In the genomic region with DNA sequence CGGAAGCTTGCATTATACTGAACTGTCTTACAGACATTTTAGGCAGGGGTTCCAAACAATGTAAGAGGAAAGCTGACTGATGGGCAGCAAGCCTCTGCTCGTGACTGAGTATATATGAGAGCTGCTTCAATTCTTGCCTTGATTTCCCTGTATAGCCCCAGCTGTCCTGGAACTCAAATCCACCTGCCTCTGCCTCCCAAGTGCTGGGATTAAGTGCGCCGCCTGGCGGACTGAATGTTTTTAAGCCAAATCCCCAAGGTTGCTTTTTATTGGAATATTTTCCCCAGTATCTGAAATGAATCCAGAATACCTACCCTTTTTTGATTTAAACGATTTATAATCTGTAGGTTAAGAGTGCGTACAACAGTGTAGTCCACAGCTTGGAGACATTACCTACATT, we compare ENCODE assay signal across 14 mouse cellular contexts. TPM values are rescaled to one million over a fixed set of nuclear protein-coding genes. Genes with fewer than 3 reads are reported as not detected.
DNase-seq lines count a peak whose midpoint lies in the region; ATAC-seq and TF ChIP-seq lines count a peak whose summit lies in the region.
"Had no signal": no experiment of that assay in that cellular context is flagged by ENCODE, and none has a peak within 500 bp of the region (broad histone marks: within the 10 kb centered on the region; RNA-seq: fewer than 3 reads in every experiment).

No protein-coding gene starts in this region.

- DNase-seq in cerebellum, postnatal 10 days = peak; percentile 43 to 45
- DNase-seq in heart, postnatal 0 days (ENCODE audit: low spot score) = no peak
- DNase-seq in heart, postnatal 10 days = no peak
- no peak for DNase-seq in liver, postnatal 0 days
- DNase-seq in R1 (ENCODE audit: low read depth, low spot score) = peak; percentile 81
- DNase-seq in thymus, postnatal 25 days = no peak
- DNase-seq: cerebellum, adult 11-12 months; spleen, adult 18-20 months; thymus, postnatal 4 days had no signal

- intact Hi-C loops in heart, postnatal 10 days (cut with DNase I) = no loop called here

- no peak for TF ChIP-seq EP300 in heart, postnatal 0 days (IDR thresholded peaks at IDR 0.05; ENCODE audit: low read depth)
- TF ChIP-seq EP300 in liver, postnatal 0 days (IDR thresholded peaks at IDR 0.05; ENCODE audit: low read depth) = no peak

- ATAC-seq in cerebellum, adult (ENCODE audit: insufficient number of reproducible peaks, low FRiP score, low TSS enrichment) = no peak
- no peak for ATAC-seq in heart, postnatal 0 days (ENCODE audit: insufficient read depth, low read depth)
- no peak for ATAC-seq in liver, embryonic 12.5 days
- ATAC-seq in liver, postnatal 0 days = no peak
- ATAC-seq: activated CD4-positive, CD25-positive, alpha-beta regulatory T cell, adult 4 months had no signal

- H3K4me1 ChIP-seq in heart, postnatal 0 days (ENCODE audit: control insufficient read depth, insufficient read depth) = peaks cover 19% of the 10 kb centered on the region
- H3K4me1 ChIP-seq in liver, embryonic 12.5 days = peaks cover 42% of the 10 kb centered on the region
- H3K4me1 ChIP-seq in liver, postnatal 0 days (ENCODE audit: insufficient read depth) = peaks cover 13% of the 10 kb centered on the region

- H3K9me3 ChIP-seq in heart, postnatal 0 days (replicated peaks; ENCODE audit: control insufficient read depth, low read length) = no peaks in the 10 kb centered on the region
- no peaks in the 10 kb centered on the region for H3K9me3 ChIP-seq in liver, embryonic 12.5 days (replicated peaks)
- H3K9me3 ChIP-seq in liver, postnatal 0 days (ENCODE audit: low read length) = no peaks in the 10 kb centered on the region
- H3K9me3 ChIP-seq: G1E; hindbrain, embryonic 15.5 days had no signal

- WGBS in heart, postnatal 0 days = 77% methylated on average over 7 of the region's 7 CpGs
- WGBS in liver, embryonic 12.5 days (ENCODE audit: insufficient replicate concordance) = 88% methylated on average over 7 of the region's 7 CpGs
- WGBS in liver, postnatal 0 days (ENCODE audit: insufficient replicate concordance) = 90% methylated on average over 7 of the region's 7 CpGs

- peak; percentile 9; the same call in 1 of the 2 replicates for TF ChIP-seq CTCF in heart, postnatal 0 days (IDR thresholded peaks at IDR 0.05; ENCODE audit: low read depth)
- no peak for TF ChIP-seq CTCF in liver, postnatal 0 days (IDR thresholded peaks at IDR 0.05; ENCODE audit: low read depth)

- no peak overlapping the region for H3K4me2 ChIP-seq in heart, postnatal 0 days (ENCODE audit: low read depth, low read length)
- H3K4me2 ChIP-seq in liver, embryonic 12.5 days = no peak overlapping the region
- H3K4me2 ChIP-seq in liver, postnatal 0 days (ENCODE audit: low read depth, low read length) = no peak overlapping the region
- H3K4me2 ChIP-seq: hindbrain, embryonic 15.5 days had no signal

- H3K36me3 ChIP-seq in heart, postnatal 0 days (replicated peaks; ENCODE audit: control insufficient read depth, insufficient read depth, low read length) = peaks cover 71% of the 10 kb centered on the region
- peaks cover 88% of the 10 kb centered on the region for H3K36me3 ChIP-seq in liver, embryonic 12.5 days
- H3K36me3 ChIP-seq in liver, postnatal 0 days (replicated peaks; ENCODE audit: insufficient read depth, low read length) = peaks cover 49% of the 10 kb centered on the region

- H3K4me3 ChIP-seq in heart, postnatal 0 days (ENCODE audit: low read depth, low read length) = no peak overlapping the region
- H3K4me3 ChIP-seq in liver, embryonic 12.5 days = no peak overlapping the region
- no peak overlapping the region for H3K4me3 ChIP-seq in liver, postnatal 0 days (ENCODE audit: low read depth, low read length)
- H3K4me3 ChIP-seq: hindbrain, embryonic 15.5 days had no signal

- no peaks in the 10 kb centered on the region for H3K27me3 ChIP-seq in heart, postnatal 0 days (ENCODE audit: control insufficient read depth, insufficient read depth, low read length)
- H3K27me3 ChIP-seq in liver, embryonic 12.5 days (replicated peaks) = no peaks in the 10 kb centered on the region
- no peaks in the 10 kb centered on the region for H3K27me3 ChIP-seq in liver, postnatal 0 days (ENCODE audit: insufficient read depth, low read length)
- H3K27me3 ChIP-seq: hindbrain, embryonic 15.5 days had no signal

- H3K9ac ChIP-seq in heart, postnatal 0 days (replicated peaks; ENCODE audit: low read depth, low read length) = no peak overlapping the region
- no peak overlapping the region for H3K9ac ChIP-seq in liver, embryonic 12.5 days
- H3K9ac ChIP-seq in liver, postnatal 0 days (replicated peaks) = no peak overlapping the region
- H3K9ac ChIP-seq: hindbrain, embryonic 15.5 days had no signal

- no peak overlapping the region for H3K27ac ChIP-seq in heart, postnatal 0 days (ENCODE audit: low read depth)
- H3K27ac ChIP-seq in liver, embryonic 12.5 days = peak overlapping the region; percentile 30; the same call in 1 of the 2 replicates
- H3K27ac ChIP-seq in liver, postnatal 0 days (ENCODE audit: low read depth) = no peak overlapping the region
- H3K27ac ChIP-seq: hindbrain, embryonic 15.5 days had no signal

RNA-seq across cellular contexts. Expression of a gene that starts 7.2 kb away (rescaled TPM):
- total RNA-seq in heart, postnatal 0 days (2014; rRNA removed; ENCODE audit: low replicate concordance) = 444 and 493 TPM in 2 replicates
- polyA plus RNA-seq in heart, postnatal 0 days (2015; fragmentation: Nextera tagmentation; extraction: Ambion mirVana) = 294 and 303 TPM in 2 replicates
- 100 to 1,000 TPM; 490 to 566 TPM for total RNA-seq in heart, postnatal 10 days (2021)
- polyA plus RNA-seq in liver, embryonic 12.5 days (2016; fragmentation: Nextera tagmentation; extraction: Ambion mirVana) = 173 and 176 TPM in 2 replicates
- polyA plus RNA-seq in liver, postnatal 0 days (2015; fragmentation: Nextera tagmentation; extraction: Ambion mirVana) = 56.7 and 70.3 TPM in 2 replicates

Comparison
In these comparisons a context has a peak if more than half of its experiments do, and no peak if none do; other contexts are left out.
1. DNase-seq: peak in cerebellum, postnatal 10 days (2 of 2) and R1 (single experiment); none in heart, postnatal 0 days (single experiment), heart, postnatal 10 days (0 of 2), liver, postnatal 0 days (single experiment) and thymus, postnatal 25 days (single experiment).